Mouse (Mus musculus) midbrain, postnatal 0 days (tissue): ENCODE measurements around the gene H2al1h. TPM values are rescaled to one million over a fixed set of nuclear protein-coding genes. Genes with fewer than 3 reads are reported as not detected.
"Not testable (repeated sequence)": the region's sequence is repeated elsewhere in the genome, so short reads cannot be mapped to it uniquely, and the experiment has no call there.

Experiments
- ATAC-seq: fragments of 200-750 bp; cut with Nextera tagmentation; 2 replicates; pipeline ENCODE4 v1.8.0; 2017; ENCODE audit warnings: moderate number of reproducible peaks, mild to moderate bottlenecking, moderate TSS enrichment, moderate library complexity; ENCODE audit not compliant: low FRiP score
- DNase-seq: peaks from one replicate; pipeline ENCODE4 v3.0.0-alpha.2; 2015; ENCODE audit warnings: low spot score
- H3K27ac ChIP-seq: fragments of 300-500 bp; sonication (generic); 2 replicates; pipeline ENCODE4 v1.5.1; 2014; ENCODE audit warnings: low read depth, mild to moderate bottlenecking, low read length, mixed read lengths
- H3K27me3 ChIP-seq: fragments of 300-500 bp; sonication (generic); 2 replicates; pipeline ENCODE4 v1.6.1; 2014; ENCODE audit warnings: low read length, control low read depth, mixed read lengths; ENCODE audit not compliant: insufficient read depth
- H3K36me3 ChIP-seq: fragments of 300-500 bp; sonication (generic); 2 replicates; pipeline ENCODE4 v1.6.1; 2014; ENCODE audit warnings: low read length, control low read depth, mixed read lengths; ENCODE audit not compliant: insufficient read depth
- H3K4me1 ChIP-seq: fragments of 300-500 bp; sonication (generic); 2 replicates; pipeline ENCODE4 v1.6.1; 2014; ENCODE audit warnings: mild to moderate bottlenecking, control low read depth, antibody characterized with exemption, low read length, mixed read lengths; ENCODE audit not compliant: insufficient read depth
- H3K4me2 ChIP-seq: fragments of 300-500 bp; sonication (generic); 2 replicates; pipeline ENCODE4 v1.6.1; 2014; ENCODE audit warnings: low read depth, mild to moderate bottlenecking, low read length, mixed read lengths; ENCODE audit not compliant: poor library complexity, severe bottlenecking
- H3K4me3 ChIP-seq: fragments of 300-500 bp; sonication (generic); 2 replicates; pipeline ENCODE4 v1.5.1; 2014; ENCODE audit warnings: low read depth, mild to moderate bottlenecking, low read length, moderate library complexity
- H3K9ac ChIP-seq: fragments of 300-500 bp; sonication (generic); replicated peaks from 2 replicates; pipeline ENCODE4 v1.6.1; 2014; ENCODE audit warnings: mild to moderate bottlenecking, low read length, moderate library complexity, mixed read lengths; ENCODE audit not compliant: poor library complexity, severe bottlenecking
- H3K9me3 ChIP-seq: fragments of 300-500 bp; sonication (generic); 2 replicates; pipeline ENCODE4 v1.6.1; 2016; ENCODE audit warnings: low read length, control low read depth
- CTCF ChIP-seq: IDR thresholded peaks from 2 replicates; pipeline ENCODE4 v1.5.1; 2016; ENCODE audit warnings: antibody characterized with exemption, mild to moderate bottlenecking
- WGBS: fragments of 180-500 bp; shearing (Covaris S2); extraction: QIAGEN DNeasy Blood & Tissue Kit; methylation state at CpG from one replicate; pipeline ENCODE4 v1.1.7; 2014; 5-methylcytosine and 5-hydroxymethylcytosine counted together
- polyA plus RNA-seq: library from polyadenylated mRNA; unstranded; fragments of >200 nt; fragmentation: Nextera tagmentation; extraction: Ambion mirVana; gene quantifications from 2 replicates; pipeline ENCODE4 v1.2.1, GENCODE M21; 2015
- total RNA-seq: library from RNA; depleted of rRNA; stranded (reverse); fragments of >200 nt; gene quantifications from 2 replicates; pipeline ENCODE4 v1.2.3, GENCODE M21; 2014; rRNA removed

H2al1h gene
- total RNA-seq (not detected in 2 replicates), polyA plus RNA-seq (not detected in 2 replicates)

DNA sequence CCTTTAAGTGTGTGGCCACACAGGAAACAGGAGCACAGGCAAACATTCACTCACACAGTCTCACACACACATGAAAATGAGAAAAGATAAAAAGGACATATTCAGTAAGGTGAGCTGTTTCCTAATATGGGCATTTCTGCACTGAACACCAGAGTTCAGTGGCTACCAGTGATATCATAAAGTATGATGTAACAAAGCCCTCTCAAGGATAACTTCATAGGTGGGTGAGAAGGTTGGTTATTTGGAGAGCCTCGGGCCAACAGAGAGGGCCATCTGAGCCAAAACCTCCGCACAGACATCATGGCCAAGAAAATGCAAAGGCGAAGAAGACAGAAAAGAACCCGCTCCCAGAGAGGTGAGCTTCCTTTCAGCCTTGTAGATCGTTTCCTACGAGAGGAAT, at the start of gene H2al1h:
TSS of gene H2al1h (plus strand) at position 301 of the 400 bp plus-strand sequence.
- H3K4me2 ChIP-seq, ATAC-seq, H3K4me1 ChIP-seq, H3K36me3 ChIP-seq, H3K9me3 ChIP-seq, H3K4me3 ChIP-seq, DNase-seq, H3K27ac ChIP-seq, H3K9ac ChIP-seq, H3K27me3 ChIP-seq: not testable (repeated sequence)
- no CpG with 5 or more reads among the region's 6 CpGs for WGBS

DNA sequence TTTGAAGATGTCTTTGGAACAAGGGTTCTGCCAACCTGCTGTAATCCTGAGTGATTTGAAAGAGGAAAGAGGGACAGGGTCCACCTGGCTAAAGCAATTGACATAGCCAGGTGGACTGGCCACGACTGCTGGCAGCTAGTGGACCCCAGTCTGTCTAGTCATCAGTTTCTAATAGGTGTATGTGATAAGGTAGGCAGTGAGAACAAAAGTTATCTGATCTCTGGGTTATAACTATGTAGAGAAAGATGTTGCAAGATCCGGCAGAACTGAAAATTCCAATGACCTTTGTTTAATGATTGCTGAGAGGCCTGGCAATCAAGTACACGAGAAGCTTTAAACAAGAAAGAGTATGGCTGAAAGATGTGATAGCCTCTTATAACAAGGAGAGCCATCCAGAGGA, 48.1 kb upstream of the H2al1h start:
- no peaks in the 10 kb centered on the region for H3K36me3 ChIP-seq
- H3K4me3 ChIP-seq = no peak overlapping the region
- ATAC-seq (no peak), DNase-seq (no peak)
- no peaks in the 10 kb centered on the region for H3K9me3 ChIP-seq
- H3K27ac ChIP-seq = no peak overlapping the region
- H3K4me2 ChIP-seq = no peak overlapping the region
- H3K4me1 ChIP-seq = no peaks in the 10 kb centered on the region
- no peak for TF ChIP-seq CTCF
- WGBS = 85% methylated on average over 3 of the region's 3 CpGs
- H3K9ac ChIP-seq = no peak overlapping the region
- no peaks in the 10 kb centered on the region for H3K27me3 ChIP-seq

DNA sequence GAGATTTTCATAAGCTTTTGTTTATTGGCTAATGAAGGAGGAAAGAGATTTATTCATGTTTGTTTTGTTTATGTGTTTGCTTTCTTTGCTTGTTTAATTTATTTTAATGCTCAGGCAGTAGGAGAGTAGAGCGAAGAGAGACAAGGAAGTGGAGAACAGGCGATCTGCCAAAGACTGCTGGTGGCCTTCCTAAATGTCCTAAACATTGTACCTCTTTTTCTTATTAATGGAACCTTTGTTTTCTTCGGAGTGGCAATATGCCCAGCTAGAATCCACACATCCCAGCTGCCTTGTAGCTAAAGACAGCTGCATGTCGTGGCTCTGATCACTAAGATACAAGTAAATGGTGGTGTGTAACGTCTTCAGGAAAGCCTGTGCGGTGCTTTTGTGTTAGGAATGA, 44.2 kb upstream of the H2al1h start:
- no peak for TF ChIP-seq CTCF

DNA sequence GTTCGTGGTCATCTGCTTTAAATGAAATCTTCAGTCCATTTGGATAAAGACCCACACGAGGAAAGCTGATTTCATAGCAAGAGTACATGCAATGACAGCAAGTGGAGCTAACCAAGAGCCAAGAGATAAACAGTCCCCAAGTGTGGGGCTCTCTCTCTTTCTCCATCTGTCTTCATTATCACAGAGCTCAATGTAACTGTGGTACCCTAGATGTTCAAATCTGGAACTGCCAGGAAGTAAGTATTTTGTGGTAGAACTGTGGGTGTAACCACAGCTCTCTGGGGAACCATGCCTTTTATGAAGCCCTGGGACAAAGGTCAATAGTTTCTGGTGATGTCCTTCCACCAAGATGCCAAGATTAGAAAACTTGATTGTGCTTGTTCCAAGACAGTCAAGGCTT, 40.6 kb upstream of the H2al1h start:
- no peak overlapping the region for H3K9ac ChIP-seq
- H3K27ac ChIP-seq = no peak overlapping the region
- no peaks in the 10 kb centered on the region for H3K27me3 ChIP-seq
- H3K9me3 ChIP-seq = no peaks in the 10 kb centered on the region
- whole genome bisulfite sequencing = 73% methylated on average over 2 of the region's 2 CpGs
- no peaks in the 10 kb centered on the region for H3K36me3 ChIP-seq
- DNase-seq (no peak), ATAC-seq (no peak)
- TF ChIP-seq CTCF = no peak
- H3K4me1 ChIP-seq = no peaks in the 10 kb centered on the region
- H3K4me3 ChIP-seq = no peak overlapping the region
- no peak overlapping the region for H3K4me2 ChIP-seq

More for the DNA sequence above, 44.2 kb upstream of the H2al1h start:
- Histone ChIP-seq H3K4me2 (no peak overlapping the region), H3K27me3 (no peaks in the 10 kb centered on the region), H3K9ac (no peak overlapping the region), H3K27ac (no peak overlapping the region), H3K36me3 (no peaks in the 10 kb centered on the region), H3K4me1 (no peaks in the 10 kb centered on the region), H3K9me3 (no peaks in the 10 kb centered on the region), H3K4me3 (no peak overlapping the region)
- 68% methylated on average over 6 of the region's 6 CpGs for WGBS
- DNase-seq (peak; percentile 12), ATAC-seq (no peak)

DNA sequence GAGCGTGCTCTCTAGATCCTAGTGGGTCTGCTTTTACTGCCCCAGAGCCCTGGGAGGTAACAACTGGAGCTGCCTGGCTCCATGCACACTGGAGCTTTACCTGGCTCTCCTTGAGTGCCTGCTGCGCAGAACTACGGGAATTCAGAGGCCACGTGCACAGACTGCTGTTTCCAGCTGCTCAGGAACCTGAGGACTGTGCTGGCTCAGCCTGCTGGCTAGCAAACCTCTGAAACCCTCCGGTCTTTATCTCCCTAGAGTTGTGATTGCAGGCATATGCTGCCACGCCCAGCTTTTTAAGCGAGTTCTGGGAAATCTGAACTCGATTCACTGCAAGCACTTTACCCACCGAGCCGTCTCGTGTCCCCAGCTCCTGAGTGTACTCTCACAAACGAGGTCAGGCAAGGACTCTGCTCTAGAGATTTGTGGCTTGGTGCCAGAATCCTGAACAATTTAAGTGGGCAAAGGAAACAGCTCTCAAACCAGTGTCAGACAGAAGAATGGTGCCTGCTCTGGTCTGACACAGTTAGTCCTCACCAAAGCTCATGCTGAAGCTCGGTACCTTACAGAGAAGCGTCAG, 32.9 kb upstream of the H2al1h start:
- H3K36me3 ChIP-seq = no peaks in the 10 kb centered on the region
- no peaks in the 10 kb centered on the region for H3K4me1 ChIP-seq
- WGBS = 84% methylated on average over 14 of the region's 14 CpGs
- no peak overlapping the region for H3K4me3 ChIP-seq
- ATAC-seq (no peak), DNase-seq (no peak)
- no peak overlapping the region for H3K27ac ChIP-seq
- H3K9me3 ChIP-seq = no peaks in the 10 kb centered on the region
- H3K9ac ChIP-seq = no peak overlapping the region
- TF ChIP-seq CTCF = no peak
- no peak overlapping the region for H3K4me2 ChIP-seq
- H3K27me3 ChIP-seq = no peaks in the 10 kb centered on the region

DNA sequence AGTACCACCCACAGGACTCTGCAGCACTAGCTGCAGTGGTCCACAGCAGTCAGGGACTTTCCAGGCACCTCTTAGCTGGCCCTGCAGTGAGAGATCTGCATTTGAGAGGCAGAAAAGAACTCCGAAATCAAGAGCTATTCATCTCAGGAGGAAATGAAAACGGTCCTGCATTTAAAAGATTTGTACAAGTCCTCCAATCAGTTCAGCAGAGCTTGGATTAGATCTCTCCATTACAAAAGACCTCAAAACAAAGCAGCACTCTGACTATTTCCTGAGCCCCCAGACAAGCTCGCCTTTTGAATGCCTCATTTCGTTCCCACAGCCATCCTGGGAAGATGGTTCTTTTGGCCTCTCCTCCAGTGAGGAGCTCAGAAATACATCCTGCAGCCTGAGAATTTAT, 32.0 kb upstream of the H2al1h start:
- DNase-seq = no peak
- no peak overlapping the region for H3K4me3 ChIP-seq
- no peaks in the 10 kb centered on the region for H3K9me3 ChIP-seq
- no peak for ATAC-seq
- no peaks in the 10 kb centered on the region for H3K4me1 ChIP-seq
- no peak overlapping the region for H3K27ac ChIP-seq
- TF ChIP-seq CTCF = no peak
- H3K36me3 ChIP-seq = no peaks in the 10 kb centered on the region
- H3K27me3 ChIP-seq = no peaks in the 10 kb centered on the region
- WGBS = 38% methylated on average over 4 of the region's 4 CpGs
- no peak overlapping the region for H3K9ac ChIP-seq
- H3K4me2 ChIP-seq = no peak overlapping the region

DNA sequence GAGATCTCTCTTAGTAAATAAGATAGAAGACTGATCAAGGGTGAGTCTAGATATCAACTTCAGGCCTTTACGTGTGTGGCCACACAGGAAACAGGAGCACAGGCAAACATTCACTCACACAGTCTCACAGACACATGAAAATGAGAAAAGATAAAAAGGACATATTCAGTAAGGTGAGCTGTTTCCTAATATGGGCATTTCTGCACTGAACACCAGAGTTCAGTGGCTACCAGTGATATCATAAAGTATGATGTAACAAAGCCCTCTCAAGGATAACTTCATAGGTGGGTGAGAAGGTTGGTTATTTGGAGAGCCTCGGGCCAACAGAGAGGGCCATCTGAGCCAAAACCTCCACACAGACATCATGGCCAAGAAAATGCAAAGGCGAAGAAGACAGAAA, 22.3 kb upstream of the H2al1h start, which contains the start of gene H2al1a:
TSS of gene H2al1a (plus strand) at position 301 of the 400 bp plus-strand sequence.
- not testable (repeated sequence) for H3K4me1 ChIP-seq, H3K9me3 ChIP-seq, H3K36me3 ChIP-seq, H3K9ac ChIP-seq, H3K4me2 ChIP-seq, H3K27ac ChIP-seq, H3K27me3 ChIP-seq, DNase-seq, H3K4me3 ChIP-seq, ATAC-seq
- no CpG with 5 or more reads among the region's 3 CpGs for WGBS

DNA sequence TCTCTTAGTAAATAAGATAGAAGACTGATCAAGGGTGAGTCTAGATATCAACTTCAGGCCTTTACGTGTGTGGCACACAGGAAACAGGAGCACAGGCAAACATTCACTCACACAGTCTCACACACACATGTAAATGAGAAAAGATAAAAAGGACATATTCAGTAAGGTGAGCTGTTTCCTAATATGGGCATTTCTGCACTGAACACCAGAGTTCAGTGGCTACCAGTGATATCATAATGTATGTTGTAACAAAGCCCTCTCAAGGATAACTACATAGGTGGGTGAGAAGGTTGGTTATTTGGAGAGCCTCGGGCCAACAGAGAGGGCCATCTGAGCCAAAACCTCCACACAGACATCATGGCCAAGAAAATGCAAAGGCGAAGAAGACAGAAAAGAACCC, 19.2 kb upstream of the H2al1h start, which contains the start of gene H2al1b:
TSS of gene H2al1b (plus strand) at position 301 of the 400 bp plus-strand sequence.
- WGBS = 92% methylated on average over 1 of the region's 3 CpGs

DNA sequence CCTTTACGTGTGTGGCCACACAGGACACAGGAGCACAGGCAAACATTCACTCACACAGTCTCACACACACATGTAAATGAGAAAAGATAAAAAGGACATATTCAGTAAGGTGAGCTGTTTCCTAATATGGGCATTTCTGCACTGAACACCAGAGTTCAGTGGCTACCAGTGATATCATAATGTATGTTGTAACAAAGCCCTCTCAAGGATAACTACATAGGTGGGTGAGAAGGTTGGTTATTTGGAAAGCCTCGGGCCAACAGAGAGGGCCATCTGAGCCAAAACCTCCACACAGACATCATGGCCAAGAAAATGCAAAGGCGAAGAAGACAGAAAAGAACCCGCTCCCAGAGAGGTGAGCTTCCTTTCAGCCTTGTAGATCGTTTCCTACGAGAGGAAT, 15.9 kb upstream of the H2al1h start, which contains the start of gene H2al1c:
TSS of gene H2al1c (plus strand) at position 301 of the 400 bp plus-strand sequence.
- ATAC-seq, H3K4me2 ChIP-seq: not testable (repeated sequence)
- 87% methylated on average over 1 of the region's 6 CpGs for WGBS

More for the DNA sequence above, 19.2 kb upstream of the H2al1h start, which contains the start of gene H2al1b:
- not testable (repeated sequence) for H3K27ac ChIP-seq, H3K36me3 ChIP-seq, H3K9ac ChIP-seq, H3K4me2 ChIP-seq, H3K4me3 ChIP-seq, H3K27me3 ChIP-seq, H3K4me1 ChIP-seq, ATAC-seq, H3K9me3 ChIP-seq, DNase-seq

More for the DNA sequence above, 15.9 kb upstream of the H2al1h start, which contains the start of gene H2al1c:
- not testable (repeated sequence) for H3K4me1 ChIP-seq, H3K4me3 ChIP-seq, DNase-seq, H3K27ac ChIP-seq, H3K27me3 ChIP-seq, H3K9me3 ChIP-seq, H3K9ac ChIP-seq, H3K36me3 ChIP-seq
